Mouse (Mus musculus): ENCODE measurements around the gene Tcf20. TPM values are rescaled to one million over a fixed set of nuclear protein-coding genes. Genes with fewer than 3 reads are reported as not detected.
A peak's percentile ranks its signal among the peaks of the same experiment; 100 is the strongest.

Tcf20 gene
- total and polyA plus RNA-seq, 3 experiments = 34.7 to 92.0 (median 91.8) TPM

DNA sequence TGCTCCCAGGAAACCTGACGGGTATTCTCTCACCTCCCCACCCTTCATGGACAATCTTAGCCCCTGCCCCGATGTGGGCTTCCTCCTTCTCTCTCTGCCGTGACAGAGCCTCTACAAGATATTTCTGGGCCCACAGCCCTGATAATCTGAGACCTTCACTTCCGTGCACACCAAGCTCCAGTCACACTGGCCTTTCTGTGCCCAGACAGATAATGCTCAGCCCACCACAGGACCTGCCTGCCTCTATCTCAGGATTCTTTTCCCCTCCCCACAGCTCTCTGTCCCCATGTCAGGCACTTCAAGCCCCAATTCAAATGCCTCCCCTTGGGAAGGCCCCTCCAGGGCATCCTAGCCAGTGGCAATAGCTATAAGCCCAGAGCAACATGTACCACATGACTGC lies 31.0 kb downstream of the Tcf20 start:
- peaks cover 4% of the 10 kb centered on the region in 2 experiments for H3K27me3 ChIP-seq (ENCODE audit: control insufficient read depth in 1 of 2, insufficient read depth in 2 of 2, low read length in 2 of 2)
- H3K27ac ChIP-seq (ENCODE audit: control insufficient read depth, low read depth, low read length) = no peak overlapping the region
- no peak overlapping the region for H3K9ac ChIP-seq (ENCODE audit: control insufficient read depth, low read depth, low read length, poor library complexity, severe bottlenecking)
- no peaks in the 10 kb centered on the region for H3K79me2 ChIP-seq (ENCODE audit: control insufficient read depth, insufficient read depth, low read length, poor library complexity)
- no peak overlapping the region for H3K4me3 ChIP-seq (ENCODE audit: control insufficient read depth in 1 of 2, insufficient read depth in 1 of 2, low read depth in 2 of 2, low read length in 2 of 2)
- TF ChIP-seq CHD2 (IDR thresholded peaks at IDR 0.05; ENCODE audit: low read length) = no peak
- TF ChIP-seq EP300 (IDR thresholded peaks at IDR 0.05; ENCODE audit: low read depth in 1 of 2, low read length in 2 of 2) = peak in 1 of 2 experiments; percentile 14; a peak in 1 of 4 replicates
- no peaks in the 10 kb centered on the region for H3K36me3 ChIP-seq (ENCODE audit: control insufficient read depth in 1 of 2, insufficient read depth in 2 of 2, low read length in 2 of 2)
- H3K9me3 ChIP-seq (replicated peaks; ENCODE audit: insufficient read depth, low read length) = no peaks in the 10 kb centered on the region
- DNase-seq (ENCODE audit: low read depth, low spot score) = peak; percentile 30
- H3K4me1 ChIP-seq (ENCODE audit: control insufficient read depth in 1 of 2, insufficient read depth in 2 of 2, low read length in 2 of 2) = peaks cover 0 to 4% of the 10 kb centered on the region in 2 experiments; a peak in 1 of 4 replicates

DNA sequence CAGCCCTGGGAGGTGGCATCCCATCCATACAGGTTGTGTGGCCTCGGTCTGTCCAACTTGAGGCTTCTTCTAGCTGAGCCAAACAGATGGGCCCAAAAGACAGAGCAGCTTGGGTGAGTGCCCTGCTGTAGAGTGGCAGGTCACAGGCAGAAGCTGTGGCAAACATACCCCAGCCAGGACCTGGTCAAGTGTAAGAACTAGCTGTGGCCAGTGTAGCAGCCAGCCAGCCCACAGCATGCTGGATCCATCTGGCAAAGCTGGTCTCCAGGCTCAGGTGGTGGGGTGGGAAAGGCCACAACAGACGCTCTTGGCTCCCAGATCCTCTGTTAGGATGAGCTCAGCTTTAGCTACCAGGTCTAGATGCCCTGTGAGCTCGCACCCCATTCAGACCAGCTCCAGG lies 31.4 kb downstream of the Tcf20 start:
- H3K36me3 ChIP-seq (ENCODE audit: control insufficient read depth in 1 of 2, insufficient read depth in 2 of 2, low read length in 2 of 2) = no peaks in the 10 kb centered on the region
- no peak overlapping the region for H3K4me3 ChIP-seq (ENCODE audit: control insufficient read depth in 1 of 2, insufficient read depth in 1 of 2, low read depth in 2 of 2, low read length in 2 of 2)
- H3K4me1 ChIP-seq (ENCODE audit: control insufficient read depth in 1 of 2, insufficient read depth in 2 of 2, low read length in 2 of 2) = peaks cover 0 to 4% of the 10 kb centered on the region in 2 experiments; a peak in 1 of 4 replicates
- H3K27me3 ChIP-seq (ENCODE audit: control insufficient read depth in 1 of 2, insufficient read depth in 2 of 2, low read length in 2 of 2) = peaks cover 4% of the 10 kb centered on the region in 2 experiments
- DNase-seq (ENCODE audit: low read depth, low spot score) = no peak
- no peaks in the 10 kb centered on the region for H3K9me3 ChIP-seq (replicated peaks; ENCODE audit: insufficient read depth, low read length)
- no peaks in the 10 kb centered on the region for H3K79me2 ChIP-seq (ENCODE audit: control insufficient read depth, insufficient read depth, low read length, poor library complexity)
- no peak overlapping the region for H3K9ac ChIP-seq (ENCODE audit: control insufficient read depth, low read depth, low read length, poor library complexity, severe bottlenecking)
- H3K27ac ChIP-seq (ENCODE audit: control insufficient read depth, low read depth, low read length) = no peak overlapping the region
- TF ChIP-seq USF1 (IDR thresholded peaks at IDR 0.05; ENCODE audit: low read depth, low read length) (no peak), ZKSCAN1 (IDR thresholded peaks at IDR 0.05; ENCODE audit: low read depth, low read length) (no peak), TBP (IDR thresholded peaks at IDR 0.05; ENCODE audit: low read depth, low read length) (no peak), NRF1 (IDR thresholded peaks at IDR 0.05; ENCODE audit: insufficient read depth, low read depth, low read length, poor library complexity, severe bottlenecking) (no peak), BHLHE40 (IDR thresholded peaks at IDR 0.05; ENCODE audit: borderline replicate concordance, low read depth, low read length) (no peak), MYB (IDR thresholded peaks at IDR 0.05; ENCODE audit: low read depth, low read length) (no peak), CHD1 (IDR thresholded peaks at IDR 0.05; ENCODE audit: low read depth, low read length) (no peak), MAX (IDR thresholded peaks at IDR 0.05; ENCODE audit: low read length) (no peak), ZNF384 (IDR thresholded peaks at IDR 0.05; ENCODE audit: low read depth, low read length) (no peak), HCFC1 (IDR thresholded peaks at IDR 0.05; ENCODE audit: low read depth, low read length) (no peak), E2F4 (IDR thresholded peaks at IDR 0.05; ENCODE audit: borderline replicate concordance, low read depth, low read length) (no peak), NELFE (IDR thresholded peaks at IDR 0.05; ENCODE audit: low read depth, low read length) (no peak), GATA1 (IDR thresholded peaks at IDR 0.05; ENCODE audit: low read depth, low read length) (no peak), ZC3H11A (IDR thresholded peaks at IDR 0.05; ENCODE audit: low read depth, low read length) (no peak), MXI1 (IDR thresholded peaks at IDR 0.05; ENCODE audit: low read depth, low read length) (no peak), ZMIZ1 (IDR thresholded peaks at IDR 0.05; ENCODE audit: low read depth, low read length) (no peak), POLR2AphosphoS2 (IDR thresholded peaks at IDR 0.05; ENCODE audit: low read length) (no peak), ELF1 (IDR thresholded peaks at IDR 0.05; ENCODE audit: low read depth, low read length) (no peak), USF2 (IDR thresholded peaks at IDR 0.05; ENCODE audit: borderline replicate concordance in 1 of 2, insufficient read depth in 1 of 2, low read depth in 1 of 2, low read length in 2 of 2) (no peak)

All from MEL (cell line).